Mouse (Mus musculus): Measurements from ENCODE around the gene Tagln. TPM values are rescaled to one million over a fixed set of nuclear protein-coding genes. Genes with fewer than 3 reads are reported as not detected.

The Tagln gene
- polyA plus RNA-seq, 1 experiment, result 323 TPM

- H3K4me1 ChIP-seq (ENCODE audit: control insufficient read depth, insufficient read depth, insufficient read length, low read length), result peaks cover 6% of the 10 kb centered on the region; the same call in 1 of the 2 replicates
- H3K27ac ChIP-seq (ENCODE audit: insufficient read depth, low read depth, low read length), result peak within 1 kb of the TSS; percentile 87
- H3K4me3 ChIP-seq (ENCODE audit: low read depth, low read length), result peak within 1 kb of the TSS; percentile 84
- H3K27me3 ChIP-seq (ENCODE audit: control insufficient read depth, insufficient read depth, low read length), result no peaks in the 10 kb centered on the region
- H3K36me3 ChIP-seq (ENCODE audit: control insufficient read depth, insufficient read depth, low read length), result peaks cover 20% of the 10 kb centered on the region
- 2% methylated on average over 48 of the region's 48 CpGs for WGBS
- TF ChIP-seq CTCF (IDR thresholded peaks at IDR 0.05; ENCODE audit: extremely low read depth, insufficient read length, insufficient replicate concordance, low read depth, low read length) (peak; percentile 9; the same call in 1 of the 2 replicates), POLR2A (IDR thresholded peaks at IDR 0.05; ENCODE audit: low read depth, low read length) (0 out of 2 replicates have a peak, but pooled peaks have one; percentile 12)
These were observed 19.5 kb upstream of the Tagln start, which contains the start of gene Sidt2 for GRCm38 (mm10) chr9:45955107-45955963. Gene Sidt2, minus strand, starts transcription at chr9:45955258.

GRCm38 (mm10) chr9:45954294-45955106 lies 18.6 kb upstream of the Tagln start:
- H3K4me1 ChIP-seq (ENCODE audit: control insufficient read depth, insufficient read depth, insufficient read length, low read length), result peaks cover 6% of the 10 kb centered on the region; the same call in 1 of the 2 replicates
- H3K27ac ChIP-seq (ENCODE audit: insufficient read depth, low read depth, low read length), result peak overlapping the region; percentile 87
- H3K36me3 ChIP-seq (ENCODE audit: control insufficient read depth, insufficient read depth, low read length), result peaks cover 29% of the 10 kb centered on the region
- no peaks in the 10 kb centered on the region for H3K27me3 ChIP-seq (ENCODE audit: control insufficient read depth, insufficient read depth, low read length)
- under 1% methylated on average over 63 of the region's 63 CpGs for WGBS
- TF ChIP-seq CTCF (IDR thresholded peaks at IDR 0.05; ENCODE audit: extremely low read depth, insufficient read length, insufficient replicate concordance, low read depth, low read length) (no peak), POLR2A (IDR thresholded peaks at IDR 0.05; ENCODE audit: low read depth, low read length) (0 out of 2 replicates have a peak, but pooled peaks have one; percentile 27)
- peak overlapping the region; percentile 84 for H3K4me3 ChIP-seq (ENCODE audit: low read depth, low read length)

GRCm38 (mm10) chr9:45953511-45954293 lies 17.8 kb upstream of the Tagln start:
- H3K4me3 ChIP-seq (ENCODE audit: low read depth, low read length), result peak overlapping the region; percentile 84
- peaks cover 6% of the 10 kb centered on the region; the same call in 1 of the 2 replicates for H3K4me1 ChIP-seq (ENCODE audit: control insufficient read depth, insufficient read depth, insufficient read length, low read length)
- 33% methylated on average over 13 of the region's 13 CpGs for WGBS
- peaks cover 34% of the 10 kb centered on the region for H3K36me3 ChIP-seq (ENCODE audit: control insufficient read depth, insufficient read depth, low read length)
- TF ChIP-seq CTCF (IDR thresholded peaks at IDR 0.05; ENCODE audit: extremely low read depth, insufficient read length, insufficient replicate concordance, low read depth, low read length) (no peak), POLR2A (IDR thresholded peaks at IDR 0.05; ENCODE audit: low read depth, low read length) (no peak)
- H3K27me3 ChIP-seq (ENCODE audit: control insufficient read depth, insufficient read depth, low read length), result no peaks in the 10 kb centered on the region
- H3K27ac ChIP-seq (ENCODE audit: insufficient read depth, low read depth, low read length), result peak overlapping the region; percentile 87

- peaks cover 40% of the 10 kb centered on the region for H3K36me3 ChIP-seq (ENCODE audit: control insufficient read depth, insufficient read depth, low read length)
- TF ChIP-seq POLR2A (IDR thresholded peaks at IDR 0.05; ENCODE audit: low read depth, low read length) (no peak), CTCF (IDR thresholded peaks at IDR 0.05; ENCODE audit: extremely low read depth, insufficient read length, insufficient replicate concordance, low read depth, low read length) (no peak)
These were observed 17.0 kb upstream of the Tagln start for GRCm38 (mm10) chr9:45952890-45953289.

GRCm38 (mm10) chr9:45952057-45952456 lies 16.2 kb upstream of the Tagln start:
- Histone ChIP-seq H3K4me3 (ENCODE audit: low read depth, low read length) (no peak overlapping the region), H3K27me3 (ENCODE audit: control insufficient read depth, insufficient read depth, low read length) (no peaks in the 10 kb centered on the region), H3K4me1 (ENCODE audit: control insufficient read depth, insufficient read depth, insufficient read length, low read length) (peaks cover 6% of the 10 kb centered on the region; the same call in 1 of the 2 replicates), H3K27ac (ENCODE audit: insufficient read depth, low read depth, low read length) (no peak overlapping the region), H3K36me3 (ENCODE audit: control insufficient read depth, insufficient read depth, low read length) (peaks cover 47% of the 10 kb centered on the region)
- TF ChIP-seq CTCF (IDR thresholded peaks at IDR 0.05; ENCODE audit: extremely low read depth, insufficient read length, insufficient replicate concordance, low read depth, low read length) (no peak), POLR2A (IDR thresholded peaks at IDR 0.05; ENCODE audit: low read depth, low read length) (no peak)
- WGBS, result 91% methylated on average over 4 of the region's 4 CpGs

More at GRCm38 (mm10) chr9:45952890-45953289, 17.0 kb upstream of the Tagln start:
- Histone ChIP-seq H3K27ac (ENCODE audit: insufficient read depth, low read depth, low read length) (no peak overlapping the region), H3K27me3 (ENCODE audit: control insufficient read depth, insufficient read depth, low read length) (no peaks in the 10 kb centered on the region), H3K4me3 (ENCODE audit: low read depth, low read length) (peak overlapping the region; percentile 84), H3K4me1 (ENCODE audit: control insufficient read depth, insufficient read depth, insufficient read length, low read length) (peaks cover 6% of the 10 kb centered on the region; the same call in 1 of the 2 replicates)
- whole genome bisulfite sequencing, result 89% methylated on average over 7 of the region's 7 CpGs

- Histone ChIP-seq H3K4me1 (ENCODE audit: control insufficient read depth, insufficient read depth, insufficient read length, low read length) (peaks cover 4% of the 10 kb centered on the region; the same call in 1 of the 2 replicates), H3K4me3 (ENCODE audit: low read depth, low read length) (no peak overlapping the region), H3K36me3 (ENCODE audit: control insufficient read depth, insufficient read depth, low read length) (peaks cover 86% of the 10 kb centered on the region), H3K27ac (ENCODE audit: insufficient read depth, low read depth, low read length) (no peak overlapping the region), H3K27me3 (ENCODE audit: control insufficient read depth, insufficient read depth, low read length) (no peaks in the 10 kb centered on the region)
- WGBS, result 81% methylated on average over 10 of the region's 10 CpGs
- TF ChIP-seq CTCF (IDR thresholded peaks at IDR 0.05; ENCODE audit: extremely low read depth, insufficient read length, insufficient replicate concordance, low read depth, low read length) (no peak), POLR2A (IDR thresholded peaks at IDR 0.05; ENCODE audit: low read depth, low read length) (no peak)
These were observed 11.0 kb upstream of the Tagln start for GRCm38 (mm10) chr9:45946872-45947183.
